Comparison of ENCODE assay signal across 26 mouse cellular contexts in genomic region chrX:106380608-106381007, GRCm38 (mm10).
DNase-seq lines count a peak whose midpoint lies in the region; ATAC-seq and TF ChIP-seq lines count a peak whose summit lies in the region.
"Had no signal": no experiment of that assay in that cellular context is flagged by ENCODE, and none has a peak within 500 bp of the region (broad histone marks: within the 10 kb centered on the region; RNA-seq: fewer than 3 reads in every experiment).

No protein-coding gene starts in this region.

- no peak overlapping the region for H3K27ac ChIP-seq in hindbrain, postnatal 0 days
- no peak overlapping the region for H3K27ac ChIP-seq in hindbrain, embryonic 12.5 days
- H3K27ac ChIP-seq: embryonic facial prominence, embryonic 12.5 days; kidney, embryonic 15.5 days; midbrain, embryonic 10.5 days; neural tube, embryonic 12.5 days had no signal

- H3K4me1 ChIP-seq in hindbrain, postnatal 0 days (ENCODE audit: insufficient read depth, low read length), result no peaks in the 10 kb centered on the region
- no peaks in the 10 kb centered on the region for H3K4me1 ChIP-seq in hindbrain, embryonic 12.5 days
- H3K4me1 ChIP-seq: embryonic facial prominence, embryonic 12.5 days; kidney, embryonic 15.5 days; midbrain, embryonic 10.5 days; neural tube, embryonic 12.5 days had no signal

- no peak overlapping the region for H3K9ac ChIP-seq in hindbrain, postnatal 0 days (replicated peaks; ENCODE audit: low read length)
- no peak overlapping the region for H3K9ac ChIP-seq in hindbrain, embryonic 12.5 days
- H3K9ac ChIP-seq: embryonic facial prominence, embryonic 12.5 days; kidney, embryonic 15.5 days; neural tube, embryonic 12.5 days had no signal

- TF ChIP-seq CTCF in hindbrain, postnatal 0 days (IDR thresholded peaks at IDR 0.05; ENCODE audit: low read depth), result 0 out of 2 replicates have a peak, but pooled peaks have one; percentile 11

- no peaks in the 10 kb centered on the region for H3K27me3 ChIP-seq in hindbrain, postnatal 0 days (ENCODE audit: insufficient read depth, low read length)
- 0 out of 2 replicates have a peak, but pooled peaks cover 3% of the 10 kb centered on the region for H3K27me3 ChIP-seq in hindbrain, embryonic 12.5 days
- H3K27me3 ChIP-seq: embryonic facial prominence, embryonic 12.5 days; kidney, embryonic 15.5 days; neural tube, embryonic 12.5 days had no signal

- H3K9me3 ChIP-seq in hindbrain, postnatal 0 days (ENCODE audit: low read length), result no peaks in the 10 kb centered on the region
- H3K9me3 ChIP-seq in hindbrain, embryonic 12.5 days (replicated peaks), result no peaks in the 10 kb centered on the region
- H3K9me3 ChIP-seq: embryonic facial prominence, embryonic 12.5 days; kidney, embryonic 15.5 days; midbrain, embryonic 10.5 days; neural tube, embryonic 12.5 days had no signal

- ATAC-seq in hindbrain, postnatal 0 days, result no peak
- no peak for ATAC-seq in hindbrain, embryonic 12.5 days (ENCODE audit: low FRiP score)
- ATAC-seq in megakaryocyte progenitor cell, adult 5-6 weeks (replicated peaks; ENCODE audit: poor library complexity), result 0 out of 2 replicates have a peak, but pooled peaks have one; percentile 34
- ATAC-seq: activated CD4-positive, CD25-positive, alpha-beta regulatory T cell, adult 4 months; forebrain, embryonic 14.5 days; inflammation-experienced regulatory T-cells, adult 6 months; Patski had no signal

- no peak overlapping the region for H3K4me3 ChIP-seq in hindbrain, postnatal 0 days (ENCODE audit: low read length)
- no peak overlapping the region for H3K4me3 ChIP-seq in hindbrain, embryonic 12.5 days
- H3K4me3 ChIP-seq: embryonic facial prominence, embryonic 12.5 days; erythroblast, embryonic 14.5 days; kidney, embryonic 15.5 days; midbrain, embryonic 10.5 days; neural tube, embryonic 12.5 days had no signal

- no peak overlapping the region for H3K4me2 ChIP-seq in hindbrain, postnatal 0 days (ENCODE audit: low read depth, low read length)
- no peak overlapping the region for H3K4me2 ChIP-seq in hindbrain, embryonic 12.5 days (replicated peaks)
- H3K4me2 ChIP-seq: embryonic facial prominence, embryonic 12.5 days; heart, embryonic 11.5 days; kidney, embryonic 15.5 days; neural tube, embryonic 12.5 days had no signal

- DNase-seq in hindbrain, postnatal 0 days (ENCODE audit: low spot score), result no peak
- peak; percentile 7 for DNase-seq in retina, embryonic 14.5 days (ENCODE audit: low spot score)
- no peak for DNase-seq in retina, postnatal 1 day
- peak; percentile 5 for DNase-seq in ES-CJ7 (ENCODE audit: low read depth, low spot score)
- no peak for DNase-seq in right cerebral cortex, adult 18-20 months
- no peak for DNase-seq in right cerebral cortex, postnatal 14 days
- DNase-seq: adrenal gland, postnatal 25 days; cerebellum, adult 11-12 months; cerebellum, postnatal 14 days; heart, postnatal 10 days; layer of hippocampus, postnatal 36 days; left cerebral cortex, postnatal 4 days; lung, adult 18-20 months; thymus, adult 2 months had no signal

- H3K36me3 ChIP-seq in hindbrain, postnatal 0 days (ENCODE audit: insufficient read depth, low read length), result no peaks in the 10 kb centered on the region
- H3K36me3 ChIP-seq in hindbrain, embryonic 12.5 days, result no peaks in the 10 kb centered on the region
- H3K36me3 ChIP-seq: embryonic facial prominence, embryonic 12.5 days; kidney, embryonic 15.5 days; midbrain, embryonic 10.5 days; neural tube, embryonic 12.5 days had no signal

Comparison
In these comparisons a context has a peak if more than half of its experiments do, and no peak if none do; other contexts are left out.
1. DNase-seq: peak in retina, embryonic 14.5 days (single experiment) and ES-CJ7 (single experiment); none in hindbrain, postnatal 0 days (single experiment), retina, postnatal 1 day (single experiment), right cerebral cortex, adult 18-20 months (single experiment) and right cerebral cortex, postnatal 14 days (single experiment).